Mouse (Mus musculus): ENCODE data around the gene 2810006K23Rik. TPM values are rescaled to one million over a fixed set of nuclear protein-coding genes. Genes with fewer than 3 reads are reported as not detected.

2810006K23Rik gene
- polyA plus RNA-seq, 1 experiment, result 1.5 TPM

DNA sequence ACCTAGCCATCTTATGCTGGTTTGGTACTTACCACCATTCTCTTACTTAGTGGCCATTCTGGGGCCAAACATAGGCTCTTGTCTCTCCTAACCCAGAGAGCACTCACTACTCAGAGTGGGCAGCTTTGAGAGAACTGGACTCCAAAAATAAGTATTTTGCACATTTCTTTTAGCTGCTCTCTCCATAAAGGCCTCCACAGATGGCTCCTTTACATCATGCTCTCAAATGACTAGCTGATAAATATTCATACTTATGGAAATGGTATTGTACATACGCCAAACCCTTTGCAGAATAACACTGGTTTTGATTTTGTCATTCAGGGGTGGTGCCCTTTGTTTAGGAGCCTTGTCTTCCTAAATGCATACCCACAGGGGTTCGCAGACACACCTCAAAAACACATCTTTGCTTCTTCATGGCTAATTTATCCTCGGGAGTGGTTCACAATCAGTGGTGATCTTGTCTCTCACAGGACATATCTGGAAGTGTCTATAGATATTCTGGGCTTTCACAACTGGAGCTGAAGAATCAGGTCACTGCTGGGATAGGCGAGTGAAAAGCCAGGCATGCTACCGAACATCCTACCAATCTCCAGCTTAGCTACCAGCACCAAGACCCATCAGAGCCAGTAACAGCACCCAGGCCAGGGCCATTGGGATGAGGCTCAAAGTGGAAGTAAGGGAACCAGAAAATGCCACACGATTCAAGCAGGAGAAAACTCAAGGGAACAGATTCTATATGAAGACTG, 36.5 kb downstream of the 2810006K23Rik start:
- no peak overlapping the region for H3K27ac ChIP-seq (ENCODE audit: insufficient read depth, low read depth, low read length)
- H3K36me3 ChIP-seq (ENCODE audit: control insufficient read depth, insufficient read depth, low read length), result peaks cover 7% of the 10 kb centered on the region
- 92% methylated on average over 6 of the region's 6 CpGs for WGBS
- H3K4me3 ChIP-seq (ENCODE audit: low read depth, low read length), result no peak overlapping the region
- H3K4me1 ChIP-seq (ENCODE audit: control insufficient read depth, insufficient read depth, insufficient read length, low read length), result no peaks in the 10 kb centered on the region
- no peaks in the 10 kb centered on the region for H3K27me3 ChIP-seq (ENCODE audit: control insufficient read depth, insufficient read depth, low read length)
- no peak for TF ChIP-seq CTCF (IDR thresholded peaks at IDR 0.05; ENCODE audit: extremely low read depth, insufficient read length, insufficient replicate concordance, low read depth, low read length)
- no peak for TF ChIP-seq POLR2A (IDR thresholded peaks at IDR 0.05; ENCODE audit: low read depth, low read length)

DNA sequence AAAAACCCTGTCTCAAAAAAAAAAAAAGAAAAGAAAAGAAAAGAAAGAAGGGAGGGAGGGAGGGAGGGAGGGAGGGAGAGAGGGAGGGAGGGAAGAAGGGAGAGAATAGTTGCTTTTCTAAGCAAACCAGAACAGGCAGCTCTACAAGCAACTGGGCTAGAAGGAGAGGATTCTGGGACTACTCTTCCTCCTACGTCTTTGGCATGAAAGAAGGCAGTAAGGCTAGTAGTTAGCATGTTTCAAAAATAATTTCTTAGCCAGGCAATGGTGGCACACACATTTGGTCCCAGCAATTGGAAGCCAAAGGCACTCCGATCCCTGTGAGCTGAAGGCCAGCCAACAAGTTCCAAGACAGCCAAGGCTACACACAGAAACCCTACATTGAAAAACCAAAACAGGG, 37.9 kb downstream of the 2810006K23Rik start:
- peaks cover 18% of the 10 kb centered on the region for H3K36me3 ChIP-seq (ENCODE audit: control insufficient read depth, insufficient read depth, low read length)
- TF ChIP-seq POLR2A (IDR thresholded peaks at IDR 0.05; ENCODE audit: low read depth, low read length) (no peak), CTCF (IDR thresholded peaks at IDR 0.05; ENCODE audit: extremely low read depth, insufficient read length, insufficient replicate concordance, low read depth, low read length) (no peak)
- no peaks in the 10 kb centered on the region for H3K4me1 ChIP-seq (ENCODE audit: control insufficient read depth, insufficient read depth, insufficient read length, low read length)
- H3K27ac ChIP-seq (ENCODE audit: insufficient read depth, low read depth, low read length), result no peak overlapping the region
- H3K4me3 ChIP-seq (ENCODE audit: low read depth, low read length), result no peak overlapping the region
- 86% methylated on average over 2 of the region's 2 CpGs for WGBS
- H3K27me3 ChIP-seq (ENCODE audit: control insufficient read depth, insufficient read depth, low read length), result no peaks in the 10 kb centered on the region

DNA sequence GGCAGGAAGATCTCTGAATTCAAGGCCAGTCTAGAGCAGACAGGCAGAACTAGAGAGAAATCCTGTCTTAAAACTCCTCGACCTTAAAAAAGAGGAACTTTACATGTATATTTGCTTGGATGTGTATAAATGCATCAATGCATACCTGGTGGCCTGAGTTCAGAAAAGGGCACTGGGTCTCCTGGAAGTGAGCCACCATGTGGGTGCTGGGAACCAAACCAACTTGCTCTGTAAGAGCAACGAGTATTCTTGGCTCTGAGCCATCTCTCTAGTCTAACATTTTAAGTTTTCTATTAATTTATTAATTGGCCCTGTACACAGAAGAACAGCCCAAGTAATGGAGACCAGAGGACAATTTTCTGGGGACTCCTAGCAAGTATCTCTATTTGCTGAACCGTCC, 38.8 kb downstream of the 2810006K23Rik start:
- Histone ChIP-seq H3K27ac (ENCODE audit: insufficient read depth, low read depth, low read length) (no peak overlapping the region), H3K27me3 (ENCODE audit: control insufficient read depth, insufficient read depth, low read length) (no peaks in the 10 kb centered on the region)
- TF ChIP-seq POLR2A (IDR thresholded peaks at IDR 0.05; ENCODE audit: low read depth, low read length) (no peak), CTCF (IDR thresholded peaks at IDR 0.05; ENCODE audit: extremely low read depth, insufficient read length, insufficient replicate concordance, low read depth, low read length) (no peak)

DNA sequence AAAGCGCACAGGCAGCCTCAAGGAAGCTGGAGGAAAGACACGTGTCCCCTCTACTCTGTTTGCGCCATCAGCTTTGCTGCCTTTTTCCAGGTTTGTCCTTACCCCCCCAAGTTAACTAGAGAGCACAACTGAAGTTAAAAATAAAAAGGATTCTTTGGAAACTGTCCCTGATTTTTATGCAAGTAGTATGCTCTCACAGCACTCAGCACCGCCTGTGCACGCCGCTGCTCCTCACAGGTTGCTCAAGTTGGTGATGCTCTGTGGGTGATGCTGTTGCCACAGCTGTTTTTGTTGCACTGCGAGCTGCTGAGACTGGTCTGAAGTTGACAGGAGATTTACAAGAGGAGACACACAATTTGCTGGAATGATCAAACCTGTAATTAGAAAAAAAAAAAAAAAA, 46.4 kb downstream of the 2810006K23Rik start:
- TF ChIP-seq POLR2A (IDR thresholded peaks at IDR 0.05; ENCODE audit: low read depth, low read length) (no peak), CTCF (IDR thresholded peaks at IDR 0.05; ENCODE audit: extremely low read depth, insufficient read length, insufficient replicate concordance, low read depth, low read length) (no peak)
- Histone ChIP-seq H3K27ac (ENCODE audit: insufficient read depth, low read depth, low read length) (no peak overlapping the region), H3K36me3 (ENCODE audit: control insufficient read depth, insufficient read depth, low read length) (peaks cover 75% of the 10 kb centered on the region), H3K4me1 (ENCODE audit: control insufficient read depth, insufficient read depth, insufficient read length, low read length) (no peaks in the 10 kb centered on the region), H3K27me3 (ENCODE audit: control insufficient read depth, insufficient read depth, low read length) (no peaks in the 10 kb centered on the region), H3K4me3 (ENCODE audit: low read depth, low read length) (no peak overlapping the region)
- WGBS, result 97% methylated on average over 7 of the region's 7 CpGs

More for the DNA sequence above, 38.8 kb downstream of the 2810006K23Rik start:
- peaks cover 26% of the 10 kb centered on the region for H3K36me3 ChIP-seq (ENCODE audit: control insufficient read depth, insufficient read depth, low read length)
- no peaks in the 10 kb centered on the region for H3K4me1 ChIP-seq (ENCODE audit: control insufficient read depth, insufficient read depth, insufficient read length, low read length)
- H3K4me3 ChIP-seq (ENCODE audit: low read depth, low read length), result no peak overlapping the region
- WGBS, result 43% methylated on average over 3 of the region's 3 CpGs

DNA sequence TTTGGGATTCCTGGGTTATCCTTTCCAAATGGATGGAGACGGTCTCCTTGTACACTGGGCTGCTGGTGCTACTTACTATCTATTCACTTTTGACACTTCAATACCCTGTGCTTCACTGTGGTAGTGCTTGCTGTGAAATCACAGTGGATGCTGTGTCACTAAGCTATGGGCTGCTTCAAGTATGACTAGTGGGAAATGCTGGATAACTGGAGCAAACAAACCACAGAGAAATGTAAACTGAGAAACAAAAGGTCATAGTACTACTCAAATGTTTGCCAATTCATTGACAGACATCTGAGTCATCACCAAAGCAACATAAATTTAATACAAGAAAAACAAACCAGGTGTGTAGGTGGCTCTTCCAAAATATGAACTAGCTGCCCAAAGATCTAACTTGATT, 48.5 kb downstream of the 2810006K23Rik start:
- no peaks in the 10 kb centered on the region for H3K27me3 ChIP-seq (ENCODE audit: control insufficient read depth, insufficient read depth, low read length)
- TF ChIP-seq POLR2A (IDR thresholded peaks at IDR 0.05; ENCODE audit: low read depth, low read length), result no peak
- TF ChIP-seq CTCF (IDR thresholded peaks at IDR 0.05; ENCODE audit: extremely low read depth, insufficient read length, insufficient replicate concordance, low read depth, low read length), result no peak
- 97% methylated on average over 1 of the region's 1 CpGs for WGBS
- H3K36me3 ChIP-seq (ENCODE audit: control insufficient read depth, insufficient read depth, low read length), result peaks cover 71% of the 10 kb centered on the region
- H3K4me1 ChIP-seq (ENCODE audit: control insufficient read depth, insufficient read depth, insufficient read length, low read length), result no peaks in the 10 kb centered on the region
- no peak overlapping the region for H3K27ac ChIP-seq (ENCODE audit: insufficient read depth, low read depth, low read length)
- H3K4me3 ChIP-seq (ENCODE audit: low read depth, low read length), result no peak overlapping the region

DNA sequence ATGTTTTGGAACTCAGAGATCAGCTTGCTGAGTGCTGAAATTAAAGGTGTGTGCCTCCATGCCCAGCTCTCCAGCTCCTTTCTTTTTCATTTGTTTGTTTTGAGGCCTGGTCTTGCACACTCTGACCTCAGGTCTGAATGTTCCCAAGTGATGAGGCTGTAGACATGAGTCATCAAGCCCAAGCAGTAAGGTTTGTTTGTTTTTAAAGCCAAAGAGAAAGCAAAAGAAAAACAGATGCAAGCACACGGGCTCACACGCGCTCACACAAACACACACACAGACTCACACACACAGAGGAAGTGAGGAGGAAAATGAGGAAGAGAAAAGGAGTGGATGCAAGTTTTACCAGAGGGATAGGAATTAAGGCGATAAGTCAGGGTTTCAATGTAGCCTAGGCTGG, 49.3 kb downstream of the 2810006K23Rik start:
- Histone ChIP-seq H3K36me3 (ENCODE audit: control insufficient read depth, insufficient read depth, low read length) (peaks cover 71% of the 10 kb centered on the region), H3K4me1 (ENCODE audit: control insufficient read depth, insufficient read depth, insufficient read length, low read length) (no peaks in the 10 kb centered on the region), H3K27ac (ENCODE audit: insufficient read depth, low read depth, low read length) (peak overlapping the region; percentile 16; the same call in 1 of the 2 replicates), H3K27me3 (ENCODE audit: control insufficient read depth, insufficient read depth, low read length) (no peaks in the 10 kb centered on the region), H3K4me3 (ENCODE audit: low read depth, low read length) (no peak overlapping the region)
- no peak for TF ChIP-seq CTCF (IDR thresholded peaks at IDR 0.05; ENCODE audit: extremely low read depth, insufficient read length, insufficient replicate concordance, low read depth, low read length)
- no peak for TF ChIP-seq POLR2A (IDR thresholded peaks at IDR 0.05; ENCODE audit: low read depth, low read length)
- 65% methylated on average over 4 of the region's 4 CpGs for WGBS

DNA sequence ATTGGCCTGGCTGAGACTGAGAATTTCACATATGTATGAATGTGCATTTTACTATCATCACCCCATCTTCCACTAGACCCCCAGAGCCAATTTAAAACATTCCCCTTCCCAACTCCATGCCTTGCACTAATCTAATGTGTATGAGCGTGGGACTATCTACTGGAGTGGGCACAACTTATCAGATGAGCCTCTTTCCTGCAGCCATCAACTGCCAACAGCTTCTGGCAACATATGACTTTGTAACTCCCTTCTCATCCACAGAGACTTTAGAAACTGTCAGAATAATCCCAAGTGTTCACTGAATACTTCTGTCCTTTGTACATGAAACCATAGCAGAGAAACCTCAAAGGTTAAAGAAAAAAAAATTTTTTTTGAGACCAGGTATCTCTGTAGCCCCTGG, 52.2 kb downstream of the 2810006K23Rik start:
- no peaks in the 10 kb centered on the region for H3K4me1 ChIP-seq (ENCODE audit: control insufficient read depth, insufficient read depth, insufficient read length, low read length)
- no peak overlapping the region for H3K4me3 ChIP-seq (ENCODE audit: low read depth, low read length)
- H3K36me3 ChIP-seq (ENCODE audit: control insufficient read depth, insufficient read depth, low read length), result peaks cover 69% of the 10 kb centered on the region
- no peak overlapping the region for H3K27ac ChIP-seq (ENCODE audit: insufficient read depth, low read depth, low read length)
- H3K27me3 ChIP-seq (ENCODE audit: control insufficient read depth, insufficient read depth, low read length), result no peaks in the 10 kb centered on the region
- WGBS, result 98% methylated on average over 1 of the region's 1 CpGs
- TF ChIP-seq POLR2A (IDR thresholded peaks at IDR 0.05; ENCODE audit: low read depth, low read length) (no peak), CTCF (IDR thresholded peaks at IDR 0.05; ENCODE audit: extremely low read depth, insufficient read length, insufficient replicate concordance, low read depth, low read length) (no peak)
